Mouse (Mus musculus) frontal cortex, adult (tissue): ENCODE data around the gene Fstl4.

Experiments
- ATAC-seq: cut with Nextera tagmentation; 2 replicates; pipeline ENCODE4 v1.9.2; 2017; ENCODE audit warnings: mild to moderate bottlenecking, moderate library complexity, mixed read lengths; ENCODE audit not compliant: low TSS enrichment

The Fstl4 gene

GRCm38 (mm10) chr11:52764461-52764893, at the start of gene Fstl4:
Gene Fstl4, plus strand, starts transcription at chr11:52764634.
- peak; percentile 59 for ATAC-seq

GRCm38 (mm10) chr11:52718570-52718969, 45.9 kb upstream of the Fstl4 start:
- ATAC-seq, result no peak

- no peak for ATAC-seq
Measured at GRCm38 (mm10) chr11:52721087-52721486, 43.3 kb upstream of the Fstl4 start.

GRCm38 (mm10) chr11:52722706-52723105, 41.7 kb upstream of the Fstl4 start:
- ATAC-seq, result no peak

- no peak for ATAC-seq
Measured at GRCm38 (mm10) chr11:52726001-52726400, 38.4 kb upstream of the Fstl4 start.

GRCm38 (mm10) chr11:52728479-52728878, 36.0 kb upstream of the Fstl4 start:
- no peak for ATAC-seq

- no peak for ATAC-seq
Measured at GRCm38 (mm10) chr11:52729890-52730289, 34.5 kb upstream of the Fstl4 start.

- ATAC-seq, result no peak
Measured at GRCm38 (mm10) chr11:52731979-52732378, 32.5 kb upstream of the Fstl4 start.

- peak; percentile 93 for ATAC-seq
Measured at GRCm38 (mm10) chr11:52734493-52735195, 29.8 kb upstream of the Fstl4 start.

- no peak for ATAC-seq
Measured at GRCm38 (mm10) chr11:52739187-52739586, 25.2 kb upstream of the Fstl4 start.

- no peak for ATAC-seq
Measured at GRCm38 (mm10) chr11:52740466-52740865, 24.0 kb upstream of the Fstl4 start.

- ATAC-seq, result no peak
Measured at GRCm38 (mm10) chr11:52743956-52744355, 20.5 kb upstream of the Fstl4 start.

- ATAC-seq, result no peak
Measured at GRCm38 (mm10) chr11:52744593-52745450, 19.6 kb upstream of the Fstl4 start.

GRCm38 (mm10) chr11:52747206-52747605, 17.2 kb upstream of the Fstl4 start:
- no peak for ATAC-seq

GRCm38 (mm10) chr11:52747766-52748456, 16.5 kb upstream of the Fstl4 start:
- ATAC-seq, result no peak

- ATAC-seq, result no peak
Measured at GRCm38 (mm10) chr11:52749988-52750387, 14.4 kb upstream of the Fstl4 start.

GRCm38 (mm10) chr11:52752524-52752923, 11.9 kb upstream of the Fstl4 start:
- no peak for ATAC-seq

GRCm38 (mm10) chr11:52753261-52753660, 11.2 kb upstream of the Fstl4 start:
- ATAC-seq, result no peak

- ATAC-seq, result no peak
Measured at GRCm38 (mm10) chr11:52761800-52762199, 2.6 kb upstream of the Fstl4 start.

GRCm38 (mm10) chr11:52764894-52765677, 652 bp downstream of the Fstl4 start:
- ATAC-seq, result peak; percentile 50; the same call in 1 of the 2 replicates

GRCm38 (mm10) chr11:52765678-52766254, 1.3 kb downstream of the Fstl4 start:
- ATAC-seq, result peak; percentile 74
